Comparison of ENCODE assay signal across 16 mouse cellular contexts in the genomic region with DNA sequence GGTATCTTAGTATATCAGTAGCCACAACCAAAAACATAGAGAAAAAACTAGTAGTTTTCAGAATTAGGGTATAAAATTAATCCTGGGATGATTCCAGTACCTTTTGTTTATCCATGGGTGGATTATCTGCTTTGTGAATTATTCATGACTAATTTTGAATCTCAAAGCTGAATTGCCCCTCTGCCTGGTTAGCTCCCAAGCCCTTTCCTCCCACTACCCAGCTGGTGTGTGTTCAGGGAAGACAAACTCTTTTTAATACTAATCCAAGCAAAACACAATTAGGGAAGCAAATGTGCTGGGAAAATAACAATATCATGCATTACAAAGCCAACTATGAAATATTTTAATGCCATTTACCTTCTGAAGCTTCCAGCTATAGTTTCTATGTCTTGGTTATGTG.
"Had no signal": no experiment of that assay in that cellular context is flagged by ENCODE, and none has a peak within 500 bp of the region (broad histone marks: within the 10 kb centered on the region; RNA-seq: fewer than 3 reads in every experiment).

No protein-coding gene starts in this region.

- H3K4me1 ChIP-seq: limb, embryonic 12.5 days; liver, embryonic 13.5 days; lung, embryonic 15.5 days; megakaryocyte, embryonic 14.5 days; midbrain, embryonic 15.5 days; neural tube, embryonic 12.5 days had no signal

- H3K4me3 ChIP-seq: limb, embryonic 12.5 days; liver, embryonic 13.5 days; lung, embryonic 15.5 days; megakaryocyte, embryonic 14.5 days; midbrain, embryonic 15.5 days; neural tube, embryonic 12.5 days had no signal

- H3K27ac ChIP-seq: limb, embryonic 12.5 days; liver, embryonic 13.5 days; lung, embryonic 15.5 days; macrophage; midbrain, embryonic 15.5 days; neural tube, embryonic 12.5 days; stomach, postnatal 0 days had no signal

- H3K9ac ChIP-seq: limb, embryonic 12.5 days; liver, embryonic 13.5 days; liver, postnatal 0 days; lung, embryonic 15.5 days; midbrain, embryonic 15.5 days; neural tube, embryonic 12.5 days had no signal

- DNase-seq: kidney, adult 8-10 months; kidney, postnatal 25 days; liver; liver, embryonic 13.5 days; liver, postnatal 0 days; lung, postnatal 14 days; thymus, adult 18-20 months; thymus, postnatal 14 days had no signal

- H3K27me3 ChIP-seq: limb, embryonic 12.5 days; liver, embryonic 13.5 days; lung, embryonic 15.5 days; megakaryocyte, embryonic 14.5 days; midbrain, embryonic 15.5 days; neural tube, embryonic 12.5 days had no signal

- H3K9me3 ChIP-seq: limb, embryonic 12.5 days; lung, embryonic 15.5 days; megakaryocyte, embryonic 14.5 days; midbrain, embryonic 15.5 days; neural tube, embryonic 12.5 days had no signal

- H3K4me2 ChIP-seq: limb, embryonic 12.5 days; liver, embryonic 13.5 days; lung, embryonic 15.5 days; midbrain, embryonic 15.5 days; neural tube, embryonic 12.5 days had no signal

- H3K36me3 ChIP-seq: limb, embryonic 12.5 days; liver, embryonic 13.5 days; lung, embryonic 15.5 days; midbrain, embryonic 15.5 days; neural tube, embryonic 12.5 days had no signal

- ATAC-seq: intestine, postnatal 0 days; liver, postnatal 0 days; midbrain, embryonic 15.5 days had no signal
